Mouse (Mus musculus): ENCODE data around the gene Rbp7.

DNA sequence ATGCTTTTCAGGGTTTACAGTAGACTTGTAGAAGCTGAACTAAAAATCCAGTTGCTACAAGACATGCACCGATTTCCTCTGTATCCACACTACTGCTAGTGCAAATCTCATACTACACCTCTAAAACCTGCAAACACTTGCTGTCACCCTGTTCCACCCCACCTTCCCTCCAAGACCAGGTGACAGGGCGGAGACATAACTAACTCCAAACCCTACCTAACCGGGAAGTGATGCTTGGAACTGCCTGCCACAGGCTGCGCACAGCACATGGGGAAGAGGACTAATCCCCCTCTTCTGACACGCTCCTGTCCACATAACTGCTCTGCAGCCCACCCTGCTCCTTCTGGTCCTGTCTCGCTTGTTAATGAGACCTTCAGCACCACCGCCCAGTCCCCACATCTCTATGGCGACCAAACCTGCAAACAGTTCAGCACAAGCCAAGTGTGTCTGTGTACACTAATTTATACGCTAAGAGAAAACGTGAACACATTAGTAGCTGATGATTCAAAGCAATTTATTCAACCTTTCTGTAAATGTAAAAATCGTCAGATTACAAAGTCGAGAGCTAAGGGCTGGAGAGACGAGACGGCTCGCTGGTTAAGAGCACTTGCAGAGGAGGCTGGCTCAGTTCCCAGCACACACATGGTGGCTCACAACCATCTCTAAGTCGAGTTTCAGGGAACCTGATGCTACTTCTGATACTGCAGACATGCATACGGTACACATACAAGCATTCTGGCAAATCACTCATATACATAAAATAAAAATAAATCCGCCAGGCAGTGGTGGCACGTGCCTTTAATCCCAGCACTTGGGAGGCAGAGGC, 49.9 kb downstream of the Rbp7 start:
- TF ChIP-seq CTCF (IDR thresholded peaks at IDR 0.05; ENCODE audit: low read depth) (no peak), EP300 (IDR thresholded peaks at IDR 0.05; ENCODE audit: low read depth) (no peak)

Measured in heart, postnatal 0 days (tissue).